Mouse (Mus musculus): ENCODE measurements around the gene Smg6.

Gene Smg6

DNA sequence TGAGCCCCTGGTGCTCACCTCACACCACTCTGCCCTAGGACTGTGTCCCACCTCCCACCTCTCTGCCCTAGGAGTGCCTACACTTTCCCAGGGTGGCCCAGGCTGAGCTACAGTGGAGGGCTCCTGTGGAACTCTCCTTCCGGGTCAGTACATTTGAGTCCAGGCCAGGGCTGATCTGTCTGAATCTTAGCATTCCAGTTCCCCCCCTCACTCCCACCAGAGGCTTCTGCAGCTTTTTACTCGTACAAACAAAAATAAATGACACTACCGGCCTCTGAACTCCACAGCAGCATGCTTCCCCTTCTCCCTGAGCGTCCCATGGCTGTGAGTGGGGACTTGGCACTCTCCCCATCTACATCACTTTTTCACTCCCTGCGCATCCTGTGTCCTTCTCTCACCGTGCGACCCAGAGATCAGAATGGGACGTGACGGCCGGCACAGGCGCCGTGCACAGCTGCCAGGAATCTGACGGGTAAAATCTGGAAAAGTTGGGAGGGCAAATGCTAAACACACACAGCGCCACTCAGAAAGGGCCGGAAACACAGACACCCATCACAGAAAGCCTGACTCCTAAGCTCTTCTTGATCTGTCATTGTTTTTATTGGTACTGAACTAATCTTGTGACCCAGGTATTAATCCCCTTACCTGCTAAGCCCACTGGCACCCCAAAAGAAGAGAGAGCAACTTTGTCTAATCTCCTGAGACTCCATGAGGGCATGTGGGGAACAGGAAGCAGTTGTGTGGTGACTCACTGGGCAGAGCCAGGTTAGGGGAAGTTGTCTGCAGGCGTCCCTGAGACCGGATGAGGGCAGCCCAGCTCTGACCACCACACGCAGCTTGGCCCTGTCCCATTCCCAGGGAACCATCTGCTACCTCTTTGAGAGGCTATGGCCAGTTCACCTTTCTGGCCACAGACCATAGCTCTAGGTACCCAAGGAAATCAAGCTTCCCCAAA, 227.3 kb downstream of the Smg6 start:
- DNase-seq, result peak; percentile 48

GRCm38 (mm10) chr11:75154053-75154585, 228.5 kb downstream of the Smg6 start:
- DNase-seq, result no peak

- no peak for DNase-seq
Measured at GRCm38 (mm10) chr11:75155985-75156384, 230.4 kb downstream of the Smg6 start.

- DNase-seq, result no peak
Measured at GRCm38 (mm10) chr11:75156416-75156815, 230.8 kb downstream of the Smg6 start.

GRCm38 (mm10) chr11:75157037-75157436, 231.4 kb downstream of the Smg6 start:
- no peak for DNase-seq

DNA sequence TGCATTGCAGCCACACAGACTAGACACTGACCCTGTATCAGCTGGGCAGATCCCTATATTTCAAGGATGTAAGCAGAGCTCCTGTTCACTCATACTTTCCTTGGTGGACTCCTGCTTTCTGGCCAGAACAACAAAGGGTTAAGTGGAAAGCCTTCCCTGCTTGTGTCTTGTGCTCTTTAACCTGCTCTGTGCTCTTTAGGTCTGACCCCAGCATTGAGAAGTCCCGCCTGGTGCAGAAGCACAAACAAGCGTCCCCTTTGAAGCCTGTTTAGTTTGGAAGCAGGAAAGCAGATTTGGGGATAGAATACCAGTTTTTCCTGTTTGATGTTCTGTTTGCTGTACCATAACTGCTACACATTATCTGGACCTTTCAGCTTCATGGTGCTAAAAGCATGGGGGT, 232.3 kb downstream of the Smg6 start:
- no peak for DNase-seq

- DNase-seq, result no peak
Measured at GRCm38 (mm10) chr11:75158432-75158831, 232.8 kb downstream of the Smg6 start.

- peak; percentile 50 for DNase-seq
Measured at GRCm38 (mm10) chr11:75159564-75159963, 233.9 kb downstream of the Smg6 start.

GRCm38 (mm10) chr11:75160954-75161353, 235.3 kb downstream of the Smg6 start:
- no peak for DNase-seq

- DNase-seq, result no peak
Measured at GRCm38 (mm10) chr11:75161417-75162008, 235.9 kb downstream of the Smg6 start.

GRCm38 (mm10) chr11:75162591-75163080, 237.0 kb downstream of the Smg6 start:
- no peak for DNase-seq

DNA sequence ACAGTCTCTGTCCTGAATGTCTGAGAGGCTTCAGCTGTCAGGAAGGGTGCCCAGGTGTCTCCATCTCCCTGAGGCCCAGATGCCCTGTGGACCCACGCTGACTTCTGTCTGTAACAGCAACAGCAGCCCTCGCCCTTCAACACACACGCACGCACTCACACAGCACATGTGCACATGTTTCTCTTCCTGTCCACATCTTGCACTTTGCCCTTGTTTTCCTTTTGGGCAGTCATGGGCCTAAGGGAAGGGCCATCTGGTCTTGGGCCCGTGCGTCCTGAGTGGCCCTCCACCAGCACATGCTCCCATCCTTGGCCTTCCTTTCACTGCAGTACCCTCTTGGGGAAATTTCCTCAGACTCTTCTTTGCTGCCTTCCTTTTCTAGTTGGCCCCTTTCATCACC, 237.8 kb downstream of the Smg6 start:
- DNase-seq, result peak; percentile 23

- no peak for DNase-seq
Measured at GRCm38 (mm10) chr11:75164051-75164450, 238.4 kb downstream of the Smg6 start.

DNA sequence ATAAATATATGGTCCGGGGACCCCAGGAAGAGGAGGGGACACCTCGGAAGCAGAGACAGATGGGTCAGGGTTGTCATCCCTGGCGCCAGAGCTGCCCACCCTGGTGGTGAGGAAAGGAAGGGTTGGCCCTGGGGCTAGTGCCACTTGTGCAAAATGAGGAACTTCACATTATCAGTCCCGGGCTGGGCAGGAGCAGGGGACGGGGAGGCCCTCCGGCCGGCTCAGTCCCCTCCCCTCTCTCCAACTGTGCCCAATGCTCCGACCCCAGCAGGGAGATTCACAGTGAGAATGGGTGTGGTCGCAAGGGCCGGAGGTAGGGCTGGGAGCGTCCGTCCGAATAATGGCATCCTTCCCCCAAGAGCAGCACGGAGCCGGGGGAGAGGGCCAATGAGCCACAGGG, 239.1 kb downstream of the Smg6 start:
- no peak for DNase-seq

DNA sequence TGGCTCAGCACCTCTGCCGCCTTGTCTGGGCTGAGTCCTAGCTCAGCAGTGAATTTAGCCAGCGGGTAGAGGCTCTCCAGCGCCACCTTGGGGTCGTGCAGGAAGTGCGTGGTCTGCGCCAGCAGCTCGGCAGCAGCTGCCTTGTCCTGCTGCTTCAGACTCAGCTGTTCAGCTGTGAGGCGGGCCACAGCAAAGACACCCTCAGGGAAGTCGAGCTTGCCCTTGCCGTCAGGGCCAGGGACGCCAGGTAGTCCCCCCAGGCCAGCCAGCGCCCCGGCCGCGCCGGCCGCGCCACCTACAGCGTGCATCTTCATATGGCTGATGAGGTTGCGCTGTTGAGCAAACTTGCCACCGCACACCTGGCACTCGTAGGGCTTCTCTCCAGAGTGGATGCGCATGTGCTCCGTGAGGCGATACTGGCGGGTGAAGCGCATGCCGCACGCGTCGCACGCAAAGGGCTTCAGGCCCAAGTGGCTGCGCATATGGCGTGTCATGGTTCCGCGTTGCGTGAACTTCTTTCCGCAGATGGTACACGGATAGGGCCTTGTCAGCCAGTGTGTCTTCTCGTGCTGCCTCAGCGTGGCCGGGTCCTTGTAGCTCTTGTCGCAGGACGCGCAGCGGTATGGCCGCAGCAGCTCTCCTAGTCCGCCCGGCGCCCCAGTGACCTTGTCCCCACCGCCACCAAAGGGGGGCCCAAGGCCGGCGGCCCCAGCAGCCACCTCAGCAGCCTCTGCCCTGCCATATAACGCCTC, 240.0 kb downstream of the Smg6 start:
- peak; percentile 88 for DNase-seq

DNA sequence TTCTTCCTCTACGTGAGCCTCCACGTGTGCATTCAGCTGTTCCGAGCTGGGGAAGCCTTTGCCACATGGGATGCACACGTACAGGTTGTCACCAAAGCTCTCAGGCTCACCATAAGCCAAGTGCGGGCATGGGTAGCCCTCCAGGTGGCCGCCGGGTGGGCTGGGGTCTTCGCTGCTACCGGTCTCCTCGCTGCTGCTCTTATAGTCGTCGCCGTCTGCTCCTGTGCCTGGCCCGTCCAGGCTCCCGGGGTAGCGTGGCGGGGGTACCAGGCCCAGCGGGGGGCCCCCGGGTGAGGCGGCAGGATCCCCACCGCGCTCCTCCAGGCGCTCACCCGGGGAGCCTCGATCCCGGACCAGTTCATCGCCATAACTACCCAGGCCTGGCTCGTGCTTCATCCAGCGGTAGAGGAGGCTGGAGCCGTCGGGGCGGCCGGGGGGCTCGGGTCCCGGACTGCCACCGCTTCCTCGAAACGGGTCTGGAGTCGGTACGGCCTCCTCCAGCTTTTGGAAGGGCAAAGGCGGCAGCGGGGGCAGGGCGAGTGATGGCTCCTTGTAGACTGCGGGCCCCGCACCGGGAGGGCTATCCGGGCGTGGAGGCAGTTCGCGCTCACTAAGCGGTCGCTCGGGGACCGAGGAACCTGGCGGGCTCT, 240.7 kb downstream of the Smg6 start:
- peak; percentile 31 for DNase-seq

DNA sequence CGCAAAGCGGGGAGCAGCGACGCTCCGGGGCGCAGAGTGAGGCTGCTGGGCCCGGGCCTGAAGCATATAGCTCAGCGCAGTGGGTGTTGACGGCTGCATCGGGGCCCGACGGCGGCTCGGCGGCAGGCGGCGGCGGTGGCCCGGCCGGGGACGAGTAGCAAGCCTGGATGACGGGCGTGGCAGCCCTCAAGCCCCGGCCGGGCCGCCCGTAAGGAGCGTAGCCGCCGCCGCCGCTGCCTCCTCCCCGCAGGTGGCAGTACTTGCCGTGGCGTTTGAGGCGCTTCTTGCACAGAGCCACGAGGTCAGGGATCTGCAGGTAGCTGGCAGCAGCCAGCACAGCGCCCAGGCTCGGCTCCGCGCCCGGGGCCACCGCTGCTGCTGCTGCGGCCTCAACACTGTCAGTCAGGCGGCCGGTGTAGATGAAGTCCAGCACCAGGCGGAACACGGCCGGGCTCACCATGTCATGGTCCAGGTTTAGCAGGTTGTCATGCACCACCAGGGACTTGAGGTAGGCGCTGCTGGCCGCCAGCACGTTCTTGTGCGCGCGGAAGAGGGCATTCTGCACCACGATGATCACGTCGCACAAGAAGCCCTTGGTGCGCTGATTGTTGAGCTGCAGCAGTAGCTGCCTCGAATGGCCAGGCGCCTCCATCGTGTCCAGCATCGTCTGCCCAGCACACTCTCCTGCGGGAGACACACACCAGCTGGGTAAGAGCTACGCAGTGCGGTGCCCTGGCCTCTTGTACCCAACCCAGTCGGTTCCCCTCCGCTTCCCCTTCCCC, 241.4 kb downstream of the Smg6 start:
- peak; percentile 72 for DNase-seq

- peak; percentile 40 for DNase-seq
Measured at GRCm38 (mm10) chr11:75167643-75168589, 242.3 kb downstream of the Smg6 start.

GRCm38 (mm10) chr11:75168590-75169361, 243.2 kb downstream of the Smg6 start:
- DNase-seq, result peak; percentile 89
